Mouse (Mus musculus): ENCODE measurements at regions not wholly inside any gene's neighbourhood (a gene's known extent, or its start where the extent isn't known, plus 50 kb on each side); places are given as distances from the start of the nearest gene placed in this dataset.

- TF ChIP-seq CTCF (IDR thresholded peaks at IDR 0.05; ENCODE audit: control insufficient read depth, insufficient read depth, insufficient read length) (no peak), MAX (IDR thresholded peaks at IDR 0.05) (no peak), FOSL1 (IDR thresholded peaks at IDR 0.05; ENCODE audit: insufficient read depth, low read length, poor library complexity, severe bottlenecking) (no peak), MYOD1 (IDR thresholded peaks at IDR 0.05; ENCODE audit: control insufficient read depth, insufficient read length, low read depth) (no peak), USF1 (IDR thresholded peaks at IDR 0.05; ENCODE audit: low read depth) (no peak), MYOG (IDR thresholded peaks at IDR 0.05; ENCODE audit: control insufficient read depth, extremely low read depth, insufficient read length) (no peak)
Observed at GRCm38 (mm10) chr8:103292896-103293295, 507.5 kb upstream of the Cdh11 start.

Measured in C2C12 (cell line).